Mouse (Mus musculus) cerebellum, adult 2 months (tissue): ENCODE measurements around the gene Kcnip2.

Source experiments
- CTCF ChIP-seq: fragments of 200-500 bp; IDR thresholded peaks from 2 replicates; pipeline ENCODE4 v1.5.1; 2011; ENCODE audit warnings: low read depth, mild to moderate bottlenecking, control low read depth, low read length, moderate library complexity, borderline replicate concordance; ENCODE audit not compliant: insufficient read depth
- POLR2A ChIP-seq: fragments of 200-500 bp; IDR thresholded peaks from 2 replicates; pipeline ENCODE4 v1.6.1; 2011; ENCODE audit warnings: low read length, control low read depth, borderline replicate concordance; ENCODE audit not compliant: insufficient read depth

DNA sequence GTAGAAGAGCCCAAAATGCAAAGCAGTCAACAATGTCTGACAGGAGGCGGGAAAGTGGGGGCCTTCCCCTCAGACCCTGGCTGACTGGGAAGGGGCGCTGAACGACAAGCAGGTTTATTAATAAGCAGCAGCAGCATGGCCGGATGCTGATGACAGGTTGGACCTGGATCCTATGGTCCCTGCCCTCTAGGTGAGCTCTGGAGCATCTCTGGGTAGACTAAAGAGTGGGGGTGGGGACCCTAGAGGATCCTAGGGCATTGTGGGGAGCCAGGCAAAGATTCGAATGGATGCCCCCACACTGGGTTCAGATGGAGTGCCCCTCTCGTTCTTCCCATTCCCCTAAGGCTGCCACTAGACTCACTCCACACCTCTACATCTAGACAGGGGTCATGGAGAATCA, 23.5 kb downstream of the Kcnip2 start:
- TF ChIP-seq CTCF (no peak), POLR2A (no peak)
